Mouse (Mus musculus) intestine, embryonic 14.5 days (tissue): ENCODE results near the gene Ccdc92b. TPM values are rescaled to one million over a fixed set of nuclear protein-coding genes. Genes with fewer than 3 reads are reported as not detected.
"Not testable (repeated sequence)": the region's sequence is repeated elsewhere in the genome, so short reads cannot be mapped to it uniquely, and the experiment has no call there.

Source experiments
- ATAC-seq: fragments of 200-750 bp; cut with Nextera tagmentation; replicated peaks from 2 replicates; pipeline ENCODE4 v1.8.0; 2017; ENCODE audit warnings: low read depth, moderate number of reproducible peaks, moderate TSS enrichment, moderate library complexity; ENCODE audit not compliant: low FRiP score, low TSS enrichment
- DNase-seq: peaks from one replicate; pipeline ENCODE4 v3.0.0-alpha.2; 2018; ENCODE audit warnings: low spot score
- H3K27ac ChIP-seq: fragments of 300-500 bp; sonication (generic); 2 replicates; pipeline ENCODE4 v1.5.1; 2014; ENCODE audit warnings: low read depth, mild to moderate bottlenecking, control low read depth
- H3K27me3 ChIP-seq: fragments of 300-500 bp; sonication (generic); replicated peaks from 2 replicates; pipeline ENCODE4 v1.6.1; 2014; ENCODE audit warnings: low read length, control low read depth; ENCODE audit not compliant: control insufficient read depth, insufficient read depth
- H3K36me3 ChIP-seq: fragments of 300-500 bp; sonication (generic); 2 replicates; pipeline ENCODE4 v1.6.1; 2014; ENCODE audit warnings: low read length, control low read depth; ENCODE audit not compliant: control insufficient read depth, insufficient read depth
- H3K4me1 ChIP-seq: fragments of 300-500 bp; sonication (generic); replicated peaks from 2 replicates; pipeline ENCODE4 v1.6.1; 2014; ENCODE audit warnings: low read length, control low read depth, mixed read lengths; ENCODE audit not compliant: control insufficient read depth, insufficient read depth
- H3K4me2 ChIP-seq: fragments of 300-500 bp; sonication (generic); 2 replicates; pipeline ENCODE4 v1.6.1; 2014; ENCODE audit warnings: low read length
- H3K4me3 ChIP-seq: fragments of 300-500 bp; sonication (generic); 2 replicates; pipeline ENCODE4 v1.5.1; 2014; ENCODE audit warnings: low read depth, low read length, control low read depth, mixed read lengths
- H3K9ac ChIP-seq: fragments of 300-500 bp; sonication (generic); 2 replicates; pipeline ENCODE4 v1.6.1; 2014; ENCODE audit warnings: mild to moderate bottlenecking, low read length
- H3K9me3 ChIP-seq: fragments of 300-500 bp; sonication (generic); 2 replicates; pipeline ENCODE4 v1.6.1; 2016; ENCODE audit warnings: low read length, control low read depth; ENCODE audit not compliant: control insufficient read depth
- WGBS: fragments of 180-500 bp; shearing (Covaris S2); extraction: QIAGEN DNeasy Blood & Tissue Kit; methylation state at CpG from one replicate; pipeline ENCODE4 v1.1.7; 2014; 5-methylcytosine and 5-hydroxymethylcytosine counted together
- polyA plus RNA-seq: library from polyadenylated mRNA; unstranded; fragments of >200 nt; fragmentation: Nextera tagmentation; extraction: Ambion mirVana; gene quantifications from 2 replicates; pipeline ENCODE4 v1.2.1, GENCODE M21; 2014

The Ccdc92b gene
- polyA plus RNA-seq = 0.56 and 0.74 TPM in 2 replicates

DNA sequence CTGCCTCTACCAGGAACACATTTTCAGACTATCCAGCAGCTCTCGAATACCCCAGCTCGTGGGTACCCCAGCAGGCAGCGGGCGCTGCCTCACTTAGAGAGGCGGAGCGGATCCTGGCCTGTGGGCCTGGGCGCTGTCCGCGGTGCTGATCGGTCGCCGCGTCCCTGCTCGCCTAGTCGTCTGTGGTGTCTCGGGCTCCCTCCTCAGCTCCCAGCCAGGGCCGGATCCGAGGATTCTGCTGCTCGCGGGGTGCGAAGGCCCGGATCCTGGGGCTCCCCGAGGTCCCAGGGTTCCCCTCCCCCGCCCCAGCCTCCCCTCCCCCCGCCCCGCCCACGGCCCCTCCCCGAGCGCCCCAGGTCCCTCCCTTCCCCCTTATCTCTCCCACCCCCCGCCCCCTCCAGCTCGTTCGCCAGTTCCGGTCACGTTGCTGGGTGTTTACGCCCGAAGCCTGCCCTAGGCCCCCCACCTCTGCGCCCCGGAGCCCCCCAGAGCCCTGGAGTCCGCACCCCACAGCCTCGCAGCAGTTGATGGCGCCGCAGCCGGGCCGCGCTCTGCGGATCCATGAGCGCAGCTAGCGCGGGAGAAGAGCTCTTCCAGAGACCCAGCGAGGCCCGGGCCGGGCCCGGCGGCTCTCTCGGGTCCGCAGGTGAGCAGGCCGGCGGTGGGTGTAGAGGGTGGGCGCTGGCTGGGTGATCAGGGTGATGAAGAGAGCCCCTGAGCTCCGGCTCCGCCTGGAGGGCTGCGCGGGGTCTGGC, at the start of gene Ccdc92b:
Gene Ccdc92b, plus strand, starts transcription at position 405 of the 755 bp plus-strand sequence.
- H3K36me3 ChIP-seq = no peaks in the 10 kb centered on the region
- DNase-seq = peak; percentile 96
- H3K9ac ChIP-seq = no peak within 1 kb of the TSS
- no peaks in the 10 kb centered on the region for H3K9me3 ChIP-seq
- WGBS = under 1% methylated on average over 51 of the region's 63 CpGs
- H3K27me3 ChIP-seq = peaks cover 33% of the 10 kb centered on the region
- peak within 1 kb of the TSS; percentile 28 for H3K4me3 ChIP-seq
- peak; percentile 86 for ATAC-seq
- H3K27ac ChIP-seq = no peak within 1 kb of the TSS
- peak within 1 kb of the TSS; percentile 49 for H3K4me2 ChIP-seq
- H3K4me1 ChIP-seq = no peaks in the 10 kb centered on the region; the same call in 1 of the 2 replicates

DNA sequence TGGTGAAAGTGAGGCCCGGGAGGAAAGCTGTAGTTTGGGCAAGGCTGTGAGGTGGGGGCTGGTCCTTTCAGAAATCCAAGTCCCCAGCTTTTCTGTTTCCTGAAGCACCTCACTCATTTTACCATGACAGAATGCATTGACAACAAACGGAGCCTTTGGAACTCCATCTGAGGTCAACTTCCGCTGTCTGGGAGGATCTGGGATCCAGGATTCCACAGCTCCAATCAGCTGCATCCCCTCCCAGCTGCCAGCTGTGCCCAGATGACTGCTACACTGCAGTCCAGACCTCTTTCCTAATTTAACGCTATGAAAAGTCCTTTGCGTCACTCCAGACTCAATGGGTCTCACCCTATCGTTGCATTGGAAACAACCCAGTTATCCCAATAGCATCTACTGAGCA, 49.7 kb upstream of the Ccdc92b start:
- H3K27ac ChIP-seq = no peak overlapping the region
- H3K4me2 ChIP-seq = no peak overlapping the region
- no peaks in the 10 kb centered on the region for H3K27me3 ChIP-seq
- H3K9ac ChIP-seq = no peak overlapping the region
- 80% methylated on average over 6 of the region's 6 CpGs for whole genome bisulfite sequencing
- H3K36me3 ChIP-seq = no peaks in the 10 kb centered on the region
- no peak for DNase-seq
- H3K9me3 ChIP-seq = no peaks in the 10 kb centered on the region
- H3K4me3 ChIP-seq = no peak overlapping the region
- H3K4me1 ChIP-seq = no peaks in the 10 kb centered on the region
- no peak for ATAC-seq

GRCm38 (mm10) chr11:74572459-74573061, 46.8 kb upstream of the Ccdc92b start:
- ATAC-seq = no peak
- H3K27me3 ChIP-seq = no peaks in the 10 kb centered on the region
- no peak overlapping the region for H3K4me3 ChIP-seq
- no peak for DNase-seq
- no peak overlapping the region for H3K9ac ChIP-seq
- no peak overlapping the region for H3K4me2 ChIP-seq
- H3K4me1 ChIP-seq = no peaks in the 10 kb centered on the region
- no peaks in the 10 kb centered on the region for H3K36me3 ChIP-seq
- no peaks in the 10 kb centered on the region for H3K9me3 ChIP-seq
- H3K27ac ChIP-seq = no peak overlapping the region
- WGBS = 65% methylated on average over 6 of the region's 6 CpGs

- Histone ChIP-seq H3K4me3 (no peak overlapping the region), H3K4me1 (no peaks in the 10 kb centered on the region), H3K9ac (no peak overlapping the region), H3K9me3 (no peaks in the 10 kb centered on the region), H3K4me2 (no peak overlapping the region), H3K36me3 (no peaks in the 10 kb centered on the region), H3K27ac (no peak overlapping the region), H3K27me3 (no peaks in the 10 kb centered on the region)
- 73% methylated on average over 4 of the region's 4 CpGs for WGBS
- no peak for ATAC-seq
- DNase-seq = no peak
Measured at GRCm38 (mm10) chr11:74574768-74575434, 44.5 kb upstream of the Ccdc92b start.

GRCm38 (mm10) chr11:74575940-74576339, 43.5 kb upstream of the Ccdc92b start:
- no peaks in the 10 kb centered on the region for H3K9me3 ChIP-seq
- no peaks in the 10 kb centered on the region for H3K36me3 ChIP-seq
- DNase-seq (no peak), ATAC-seq (no peak)
- 91% methylated on average over 3 of the region's 3 CpGs for WGBS
- H3K9ac ChIP-seq = no peak overlapping the region
- no peak overlapping the region for H3K27ac ChIP-seq
- H3K4me2 ChIP-seq = no peak overlapping the region
- no peaks in the 10 kb centered on the region for H3K27me3 ChIP-seq
- H3K4me3 ChIP-seq = no peak overlapping the region
- H3K4me1 ChIP-seq = no peaks in the 10 kb centered on the region

DNA sequence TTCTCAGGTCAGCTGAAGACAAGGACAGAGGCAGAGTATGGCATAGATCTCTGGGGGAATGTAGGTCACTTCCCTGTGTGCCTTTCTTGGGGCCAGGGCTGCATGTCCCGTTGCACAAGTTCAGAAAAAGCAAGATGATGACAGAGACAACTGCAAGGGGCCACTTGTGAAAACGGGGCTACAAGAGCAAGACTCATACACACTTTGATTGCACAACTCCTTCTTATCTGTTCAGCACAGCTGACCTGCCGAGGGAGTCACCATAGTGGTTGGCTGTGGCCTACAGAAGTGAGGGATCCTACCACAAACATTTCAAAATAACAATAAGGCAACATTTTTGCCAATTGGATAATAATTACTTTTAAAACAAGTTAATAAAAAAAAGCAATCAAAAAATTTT, 42.3 kb upstream of the Ccdc92b start:
- WGBS = 62% methylated on average over 3 of the region's 3 CpGs
- Histone ChIP-seq H3K27me3 (no peaks in the 10 kb centered on the region), H3K4me2 (no peak overlapping the region), H3K4me1 (no peaks in the 10 kb centered on the region), H3K36me3 (no peaks in the 10 kb centered on the region), H3K4me3 (no peak overlapping the region), H3K9ac (no peak overlapping the region), H3K9me3 (no peaks in the 10 kb centered on the region), H3K27ac (no peak overlapping the region)
- ATAC-seq (no peak), DNase-seq (no peak)

GRCm38 (mm10) chr11:74581333-74581732, 38.1 kb upstream of the Ccdc92b start:
- H3K9ac ChIP-seq, H3K9me3 ChIP-seq, H3K27ac ChIP-seq, H3K4me1 ChIP-seq, H3K36me3 ChIP-seq, ATAC-seq, DNase-seq, H3K27me3 ChIP-seq, H3K4me2 ChIP-seq, H3K4me3 ChIP-seq: not testable (repeated sequence)
- 59% methylated on average over 4 of the region's 4 CpGs for WGBS

- Histone ChIP-seq H3K27ac (no peak overlapping the region), H3K36me3 (no peaks in the 10 kb centered on the region), H3K27me3 (peaks cover 11% of the 10 kb centered on the region), H3K4me3 (no peak overlapping the region), H3K9ac (no peak overlapping the region), H3K4me2 (no peak overlapping the region), H3K9me3 (no peaks in the 10 kb centered on the region), H3K4me1 (no peaks in the 10 kb centered on the region)
- DNase-seq = no peak
- ATAC-seq = no peak
- WGBS = 84% methylated on average over 3 of the region's 3 CpGs
Measured at GRCm38 (mm10) chr11:74582464-74582863, 36.9 kb upstream of the Ccdc92b start.
